Mouse (Mus musculus) limb, embryonic 14.5 days (tissue): ENCODE results near the gene Dhh. TPM values are rescaled to one million over a fixed set of nuclear protein-coding genes. Genes with fewer than 3 reads are reported as not detected.
"Not testable (repeated sequence)": the region's sequence is repeated elsewhere in the genome, so short reads cannot be mapped to it uniquely, and the experiment has no call there.

Experiments used
- ATAC-seq: fragments of 200-750 bp; cut with Nextera tagmentation; 2 replicates; pipeline ENCODE4 v1.8.0; 2017; ENCODE audit warnings: low read depth, moderate number of reproducible peaks, moderate TSS enrichment; ENCODE audit not compliant: low FRiP score
- DNase-seq: peaks from one replicate; pipeline ENCODE4 v3.0.0-alpha.2; 2015; ENCODE audit warnings: low spot score
- H3K27ac ChIP-seq: fragments of 300-500 bp; sonication (generic); replicated peaks from 2 replicates; pipeline ENCODE4 v1.5.1; 2014; ENCODE audit warnings: low read depth, mild to moderate bottlenecking, low read length, moderate library complexity, mixed read lengths
- H3K27me3 ChIP-seq: fragments of 300-500 bp; sonication (generic); 2 replicates; pipeline ENCODE4 v1.6.1; 2014; ENCODE audit warnings: low read length, mixed read lengths; ENCODE audit not compliant: control insufficient read depth, insufficient read depth
- H3K36me3 ChIP-seq: fragments of 300-500 bp; sonication (generic); 2 replicates; pipeline ENCODE4 v1.6.1; 2014; ENCODE audit warnings: mild to moderate bottlenecking, low read length, moderate library complexity, mixed read lengths; ENCODE audit not compliant: control insufficient read depth, insufficient read depth
- H3K4me1 ChIP-seq: fragments of 300-500 bp; sonication (generic); 2 replicates; pipeline ENCODE4 v1.6.1; 2014; ENCODE audit warnings: antibody characterized with exemption, low read length, mixed read lengths; ENCODE audit not compliant: control insufficient read depth, insufficient read depth
- H3K4me2 ChIP-seq: fragments of 300-500 bp; sonication (generic); replicated peaks from 2 replicates; pipeline ENCODE4 v1.6.1; 2014; ENCODE audit warnings: low read depth, mild to moderate bottlenecking, low read length, moderate library complexity; ENCODE audit not compliant: severe bottlenecking
- H3K4me3 ChIP-seq: fragments of 300-500 bp; sonication (generic); replicated peaks from 2 replicates; pipeline ENCODE4 v1.5.1; 2014; ENCODE audit warnings: low read length
- H3K9ac ChIP-seq: fragments of 300-500 bp; sonication (generic); 2 replicates; pipeline ENCODE4 v1.6.1; 2014; ENCODE audit warnings: mild to moderate bottlenecking, low read depth, low read length, moderate library complexity; ENCODE audit not compliant: severe bottlenecking
- H3K9me3 ChIP-seq: fragments of 300-500 bp; sonication (generic); 2 replicates; pipeline ENCODE4 v1.6.1; 2016; ENCODE audit warnings: low read length; ENCODE audit not compliant: control insufficient read depth
- POLR2A ChIP-seq: fragments of 200-500 bp; IDR thresholded peaks from 2 replicates; pipeline ENCODE4 v1.8.0; 2012; ENCODE audit warnings: inconsistent platforms, mild to moderate bottlenecking, moderate library complexity, borderline replicate concordance; ENCODE audit not compliant: insufficient read depth, insufficient read length; ENCODE audit errors: extremely low read depth
- WGBS: fragments of 180-500 bp; shearing (Covaris S2); extraction: QIAGEN DNeasy Blood & Tissue Kit; methylation state at CpG from one replicate; pipeline ENCODE4 v1.1.7; 2014; 5-methylcytosine and 5-hydroxymethylcytosine counted together
- polyA plus RNA-seq, 2 experiments: library from polyadenylated mRNA; depleted of rRNA in 1 of 2; stranded (reverse) in 1 of 2; unstranded in 1 of 2; fragments of >200 nt; fragmentation: Nextera tagmentation in 1 of 2; extraction: Ambion mirVana in 1 of 2; gene quantifications; 2 replicates each; pipeline versions ENCODE4 v1.2.1 to v1.2.3; 2012 to 2014

Gene Dhh
- polyA plus RNA-seq, 2 experiments: 1.1 to 2.0 TPM

GRCm38 (mm10) chr15:98934217-98934839, 36.0 kb upstream of the Dhh start, which contains the start of gene Tuba1b:
TSS of gene Tuba1b (minus strand) at chr15:98934565.
- H3K27ac ChIP-seq: peak within 1 kb of the TSS; percentile 98

GRCm38 (mm10) chr15:98933833-98934216, 35.5 kb upstream of the Dhh start:
- no peak for TF ChIP-seq POLR2A
- Histone ChIP-seq H3K4me1 (peaks cover 14% of the 10 kb centered on the region), H3K27me3 (no peaks in the 10 kb centered on the region), H3K4me3 (peak overlapping the region; percentile 73), H3K27ac (peak overlapping the region; percentile 98), H3K36me3 (peaks cover 16% of the 10 kb centered on the region), H3K9me3 (no peaks in the 10 kb centered on the region), H3K4me2 (peak overlapping the region; percentile 97), H3K9ac (peak overlapping the region; percentile 90)
- ATAC-seq: peak; percentile 83
- under 1% methylated on average over 35 of the region's 35 CpGs for WGBS
- peak; percentile 96 for DNase-seq

More at GRCm38 (mm10) chr15:98934217-98934839, 36.0 kb upstream of the Dhh start, which contains the start of gene Tuba1b:
- H3K27me3 ChIP-seq: no peaks in the 10 kb centered on the region
- H3K9me3 ChIP-seq: no peaks in the 10 kb centered on the region
- H3K4me3 ChIP-seq: peak within 1 kb of the TSS; percentile 73
- peaks cover 14% of the 10 kb centered on the region for H3K4me1 ChIP-seq
- peak within 1 kb of the TSS; percentile 90 for H3K9ac ChIP-seq
- DNase-seq (peak; percentile 94), ATAC-seq (peak; percentile 94)
- peak within 1 kb of the TSS; percentile 97 for H3K4me2 ChIP-seq
- H3K36me3 ChIP-seq: peaks cover 16% of the 10 kb centered on the region
- TF ChIP-seq POLR2A: peak; percentile 91; the same call in 1 of the 2 replicates
- WGBS: under 1% methylated on average over 45 of the region's 58 CpGs

- H3K9me3 ChIP-seq, H3K27me3 ChIP-seq, DNase-seq, ATAC-seq: not testable (repeated sequence)
- 9% methylated on average over 8 of the region's 9 CpGs for WGBS
- Histone ChIP-seq H3K36me3 (peaks cover 16% of the 10 kb centered on the region), H3K4me1 (peaks cover 17% of the 10 kb centered on the region), H3K9ac (peak overlapping the region; percentile 90), H3K4me3 (peak overlapping the region; percentile 73), H3K27ac (peak overlapping the region; percentile 98), H3K4me2 (peak overlapping the region; percentile 97)
Observed at GRCm38 (mm10) chr15:98933004-98933671, 34.8 kb upstream of the Dhh start.

- Histone ChIP-seq H3K4me1 (peaks cover 17% of the 10 kb centered on the region), H3K36me3 (peaks cover 16% of the 10 kb centered on the region), H3K4me3 (no peak overlapping the region), H3K9ac (no peak overlapping the region), H3K27ac (no peak overlapping the region), H3K27me3 (no peaks in the 10 kb centered on the region), H3K4me2 (no peak overlapping the region), H3K9me3 (no peaks in the 10 kb centered on the region)
- ATAC-seq: no peak
- DNase-seq: no peak
- WGBS: 78% methylated on average over 3 of the region's 3 CpGs
- no peak for TF ChIP-seq POLR2A
Observed at GRCm38 (mm10) chr15:98930998-98931397, 32.7 kb upstream of the Dhh start.

- no peaks in the 10 kb centered on the region for H3K27me3 ChIP-seq
- peaks cover 16% of the 10 kb centered on the region for H3K36me3 ChIP-seq
- DNase-seq (no peak), ATAC-seq (no peak)
- H3K4me1 ChIP-seq: peaks cover 9% of the 10 kb centered on the region
- TF ChIP-seq POLR2A: no peak
- WGBS: 44% methylated on average over 8 of the region's 8 CpGs
- no peaks in the 10 kb centered on the region for H3K9me3 ChIP-seq
- no peak overlapping the region for H3K4me3 ChIP-seq
- no peak overlapping the region for H3K4me2 ChIP-seq
- no peak overlapping the region for H3K27ac ChIP-seq
- H3K9ac ChIP-seq: no peak overlapping the region
Observed at GRCm38 (mm10) chr15:98930017-98930734, 31.8 kb upstream of the Dhh start.
